Mouse (Mus musculus) lung, adult 2 months (tissue): ENCODE measurements around the gene Atp6v0a1.

ENCODE experiments used
- CTCF ChIP-seq: fragments of 200-500 bp; IDR thresholded peaks from 2 replicates; pipeline ENCODE4 v1.5.1; 2011; ENCODE audit warnings: mild to moderate bottlenecking, low read length, control low read depth; ENCODE audit not compliant: insufficient read depth
- POLR2A ChIP-seq: fragments of 200-500 bp; IDR thresholded peaks from 2 replicates; pipeline ENCODE4 v1.6.1; 2011; ENCODE audit warnings: low read depth, mild to moderate bottlenecking, control low read depth, low read length, borderline replicate concordance; ENCODE audit errors: extremely low read depth

DNA sequence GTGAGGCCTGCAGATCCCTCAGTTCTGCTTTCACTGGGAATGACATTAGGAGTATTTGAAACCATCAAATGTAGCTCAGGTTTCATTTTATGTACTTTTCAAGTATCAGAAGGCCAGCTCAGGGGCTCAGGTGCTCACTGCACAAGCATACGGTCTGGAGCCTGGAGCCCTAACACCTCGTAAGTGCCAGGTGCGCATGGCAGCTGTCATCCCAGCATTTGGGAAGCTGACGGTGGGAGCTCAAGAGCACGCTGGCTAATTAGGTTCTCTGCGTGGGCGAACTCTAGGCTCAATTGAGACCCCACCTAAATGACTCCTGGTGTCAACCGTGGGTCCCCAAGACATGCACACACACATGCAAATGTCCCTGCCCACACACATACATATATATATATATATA is 20.1 kb downstream of the Atp6v0a1 start:
- TF ChIP-seq CTCF, result no peak
- no peak for TF ChIP-seq POLR2A
